Mouse (Mus musculus) cerebellum, adult 2 months (tissue): Measurements from ENCODE around the gene Cadm1.

Source experiments
- CTCF ChIP-seq: fragments of 200-500 bp; IDR thresholded peaks from 2 replicates; pipeline ENCODE4 v1.5.1; 2011; ENCODE audit warnings: low read depth, mild to moderate bottlenecking, control low read depth, low read length, moderate library complexity, borderline replicate concordance; ENCODE audit not compliant: insufficient read depth
- POLR2A ChIP-seq: fragments of 200-500 bp; IDR thresholded peaks from 2 replicates; pipeline ENCODE4 v1.6.1; 2011; ENCODE audit warnings: low read length, control low read depth, borderline replicate concordance; ENCODE audit not compliant: insufficient read depth

- TF ChIP-seq CTCF (no peak), POLR2A (no peak)
Measured at GRCm38 (mm10) chr9:47485186-47485585, 44.8 kb upstream of the Cadm1 start.
